Mouse (Mus musculus) neural tube, embryonic 10.5 days (tissue): ENCODE results near the gene Gm14443.
"Not testable (repeated sequence)": the region's sequence is repeated elsewhere in the genome, so short reads cannot be mapped to it uniquely, and the experiment has no call there.

Source experiments
- DNase-seq: peaks from one replicate; pipeline ENCODE4 v3.0.0-alpha.2; 2017; ENCODE audit warnings: low spot score; ENCODE audit errors: extremely low spot score

Gene Gm14443

DNA sequence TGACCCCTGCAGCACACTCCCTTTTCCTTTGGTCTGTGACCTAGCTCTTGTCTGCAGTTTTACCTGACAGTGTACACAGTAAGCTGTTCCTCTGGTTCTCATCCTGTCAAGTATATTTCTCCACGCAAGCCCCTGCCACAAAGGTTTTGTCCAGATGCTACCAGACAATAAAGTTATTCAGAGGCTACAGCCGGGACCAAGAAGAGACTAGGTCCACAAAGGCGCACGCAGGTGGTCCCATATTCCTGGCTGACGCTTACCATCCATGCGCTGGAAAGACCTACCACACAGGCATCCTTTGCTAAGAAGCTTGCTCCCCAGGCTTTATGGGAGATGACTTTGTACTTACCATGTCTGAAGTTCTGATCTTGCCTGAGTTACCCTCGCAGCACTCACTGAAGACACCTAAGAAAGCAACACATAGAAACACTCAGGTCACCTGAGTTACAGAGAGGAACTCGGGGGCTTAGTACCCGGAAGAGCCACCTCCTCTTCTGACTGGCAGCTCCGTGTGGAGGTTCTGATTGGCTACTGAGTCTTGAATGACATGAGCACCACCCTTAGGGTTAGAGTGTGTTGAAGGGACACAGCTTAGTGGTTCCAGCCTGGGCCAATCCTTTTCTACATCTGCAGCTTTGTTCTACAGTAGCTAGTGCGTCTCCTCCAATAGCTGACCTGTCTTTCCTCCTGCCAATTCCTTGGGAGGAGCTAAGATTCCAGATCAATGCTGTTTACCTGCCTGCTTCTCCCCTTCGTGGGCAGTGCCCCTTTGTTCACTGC, at the start of gene Gm14443:
TSS of gene Gm14443 (minus strand) at position 471 of the 780 bp plus-strand sequence.
- not testable (repeated sequence) for DNase-seq

- not testable (repeated sequence) for DNase-seq
Measured at GRCm38 (mm10) chr2:175206732-175207131, 31.1 kb upstream of the Gm14443 start, which contains the start of gene Gm14391. TSS of gene Gm14391 (minus strand) at chr2:175206917.

- DNase-seq, result not testable (repeated sequence)
Measured at GRCm38 (mm10) chr2:175179008-175179407, 3.3 kb upstream of the Gm14443 start.

DNA sequence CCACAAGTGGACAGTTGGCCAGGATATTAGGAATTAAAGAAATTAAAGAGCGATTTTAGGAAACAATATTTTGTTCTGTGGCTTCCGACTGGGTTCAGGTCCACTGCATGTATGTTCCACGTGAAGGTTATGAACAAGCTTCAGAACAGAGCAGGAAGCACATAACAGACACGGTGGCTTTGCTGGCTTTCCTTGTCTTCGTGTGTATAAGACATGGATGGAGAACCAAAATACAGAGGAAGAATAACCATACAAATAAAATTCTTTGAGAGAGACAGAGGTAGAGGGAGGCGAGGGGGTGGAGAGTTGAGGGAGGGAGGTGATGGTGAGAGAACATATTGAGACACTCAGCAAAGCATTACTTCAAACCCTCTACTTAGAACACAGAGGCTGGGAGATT, 641 bp upstream of the Gm14443 start:
- DNase-seq, result no peak

- DNase-seq, result not testable (repeated sequence)
Measured at GRCm38 (mm10) chr2:175174058-175174457, 1.6 kb downstream of the Gm14443 start.

DNA sequence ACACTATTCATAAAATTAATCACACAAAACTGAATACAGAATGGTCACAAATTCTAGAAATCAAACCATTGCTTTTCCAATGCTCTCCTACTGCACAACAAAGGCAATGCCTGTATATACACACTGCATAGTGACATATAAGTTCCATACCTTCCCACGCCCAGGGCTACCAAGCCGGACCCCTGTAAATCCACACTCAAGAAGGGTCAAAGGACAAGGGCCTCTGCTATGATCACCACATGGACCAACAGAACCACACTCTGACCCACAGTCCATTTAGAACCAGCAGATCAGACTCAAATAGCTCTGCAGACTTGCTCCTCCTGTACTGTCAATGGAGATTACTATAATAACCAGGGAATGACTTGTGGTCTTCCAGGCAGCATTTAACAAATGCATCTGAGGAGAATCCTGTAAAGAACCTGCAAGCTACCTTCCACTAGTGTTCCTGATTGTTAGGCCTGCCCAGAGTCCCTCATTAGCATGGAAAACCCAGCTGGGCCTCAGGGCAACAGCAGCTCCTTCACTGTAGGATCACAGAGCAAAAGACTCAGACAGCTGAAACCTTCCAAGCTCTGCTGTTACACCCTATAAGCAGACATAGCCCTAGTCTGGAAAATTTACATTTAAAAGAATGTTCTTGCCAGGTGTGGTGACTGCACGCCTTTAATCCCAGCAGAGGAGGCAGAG, 2.6 kb downstream of the Gm14443 start:
- DNase-seq, result not testable (repeated sequence)

DNA sequence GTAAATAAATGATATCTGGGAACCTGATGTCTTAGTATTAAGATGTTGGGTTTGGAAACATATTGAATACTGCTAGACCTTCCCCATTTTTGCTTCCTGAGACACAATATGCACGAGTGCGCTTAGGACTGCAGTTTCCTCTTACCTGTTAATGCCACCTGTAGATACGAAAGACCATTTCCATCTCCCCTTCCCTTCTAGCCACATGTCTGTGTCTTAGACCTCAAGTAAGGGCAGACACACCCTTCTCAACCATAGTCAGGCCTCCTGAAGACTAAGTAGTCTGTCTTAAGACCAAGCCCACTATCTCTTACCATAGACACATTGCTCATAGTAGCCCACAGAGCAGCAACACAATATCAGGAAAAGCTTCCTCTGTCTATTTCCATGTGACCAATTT, 3.5 kb downstream of the Gm14443 start:
- no peak for DNase-seq

GRCm38 (mm10) chr2:175166870-175167269, 8.8 kb downstream of the Gm14443 start:
- DNase-seq, result not testable (repeated sequence)

- DNase-seq, result not testable (repeated sequence)
Measured at GRCm38 (mm10) chr2:175165110-175165509, 10.6 kb downstream of the Gm14443 start.

DNA sequence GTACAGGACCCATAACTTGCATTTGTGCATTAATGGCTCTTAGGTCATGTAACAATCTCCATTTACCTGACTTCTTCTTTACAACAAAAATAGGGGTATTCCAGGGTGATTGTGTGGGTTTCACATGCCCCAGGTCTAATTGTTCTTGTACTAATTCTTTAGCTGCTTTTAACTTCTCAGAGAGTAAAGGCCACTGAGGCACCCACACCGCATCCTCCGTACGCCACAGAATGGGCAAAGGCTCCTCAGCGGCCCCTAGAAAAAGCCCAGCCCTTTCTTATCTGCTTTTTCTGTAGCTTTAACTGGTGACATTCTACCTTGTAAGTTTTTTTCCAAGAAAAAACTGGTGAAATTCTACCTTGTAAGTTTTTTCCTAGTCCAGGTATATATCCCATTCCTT, 14.2 kb downstream of the Gm14443 start:
- DNase-seq, result not testable (repeated sequence)

DNA sequence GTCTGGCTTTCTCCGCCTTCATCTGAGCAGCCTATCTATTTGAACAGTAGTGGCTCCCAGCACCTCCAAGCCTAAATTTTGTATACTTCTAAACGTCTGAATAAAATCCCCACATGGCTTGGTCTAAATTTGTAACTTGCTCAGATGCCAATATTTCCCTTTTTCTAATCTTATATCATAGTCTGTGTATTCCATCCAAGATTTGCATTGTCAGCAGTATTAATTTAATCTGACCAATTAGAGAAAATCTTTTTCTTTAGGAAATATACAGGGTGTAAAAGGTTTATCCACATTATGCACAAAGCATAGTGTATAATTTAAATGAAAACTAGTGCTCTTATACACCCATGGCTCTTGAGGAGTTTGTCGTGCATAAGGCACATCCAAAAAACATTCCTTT, 17.0 kb downstream of the Gm14443 start:
- DNase-seq, result no peak

DNA sequence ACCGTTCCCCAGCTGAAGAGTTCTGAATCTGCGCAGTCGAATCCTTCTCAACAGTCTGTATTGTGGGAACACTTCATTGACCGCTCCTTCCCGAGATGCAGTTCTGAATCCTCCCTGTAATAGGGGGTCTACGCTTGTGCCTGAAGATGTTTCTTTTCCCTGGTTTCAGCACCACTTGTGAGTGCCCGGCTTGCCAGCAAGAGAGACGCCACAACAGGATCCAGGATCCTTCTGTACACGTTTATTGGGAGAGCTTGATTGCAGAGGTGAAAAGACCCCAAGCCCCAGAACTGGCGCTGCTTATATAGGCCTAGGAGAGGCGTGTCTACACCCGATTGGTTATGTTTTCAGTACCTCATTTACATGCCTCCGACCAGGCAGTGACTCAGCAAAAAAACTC, 19.0 kb downstream of the Gm14443 start:
- no peak for DNase-seq

GRCm38 (mm10) chr2:175141993-175142295, 33.7 kb downstream of the Gm14443 start, which contains the start of gene Gm14399:
TSS of gene Gm14399 (minus strand) at chr2:175142012.
- DNase-seq, result not testable (repeated sequence)

- peak; percentile 14 for DNase-seq
Measured at GRCm38 (mm10) chr2:175141118-175141992, 34.3 kb downstream of the Gm14443 start.

DNA sequence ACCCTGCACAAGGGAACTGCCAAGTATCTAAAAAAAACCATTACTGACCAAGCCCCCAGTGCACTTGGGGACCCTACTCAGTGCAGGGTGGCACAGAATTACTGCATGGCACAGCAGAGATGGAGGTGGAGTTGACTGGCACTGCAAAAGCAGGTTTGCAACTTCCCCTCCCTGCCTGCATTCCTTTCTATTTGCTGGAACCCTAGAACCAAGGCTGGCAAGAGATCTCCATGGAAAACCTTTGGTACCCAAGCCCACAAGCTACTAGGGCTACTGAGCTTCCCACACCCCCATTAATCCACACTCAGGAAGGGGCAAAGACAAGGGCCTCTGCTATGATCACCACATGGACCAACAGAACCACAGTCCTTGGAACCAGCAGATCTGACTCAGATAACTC, 35.0 kb downstream of the Gm14443 start:
- not testable (repeated sequence) for DNase-seq
